Mouse (Mus musculus) small intestine, adult 2 months (tissue): ENCODE results near the gene Fam183b.

Source experiments
- CTCF ChIP-seq: fragments of 200-500 bp; IDR thresholded peaks from 2 replicates; pipeline ENCODE4 v1.5.1; 2012; ENCODE audit warnings: low read depth, mild to moderate bottlenecking, control low read depth, inconsistent platforms, low read length, moderate library complexity, mixed read lengths; ENCODE audit not compliant: insufficient replicate concordance, insufficient read length; ENCODE audit errors: extremely low read depth
- POLR2A ChIP-seq: fragments of 200-500 bp; IDR thresholded peaks from 2 replicates; pipeline ENCODE4 v1.6.1; 2012; ENCODE audit warnings: low read depth, mild to moderate bottlenecking, control low read depth, inconsistent platforms, low read length, moderate library complexity

- TF ChIP-seq CTCF (no peak), POLR2A (no peak)
Observed at GRCm38 (mm10) chr11:58752434-58752833, 49.3 kb downstream of the Fam183b start, which contains the start of gene Olfr316.
